Mouse (Mus musculus): ENCODE measurements around the gene Padi2. TPM values are rescaled to one million over a fixed set of nuclear protein-coding genes. Genes with fewer than 3 reads are reported as not detected.

Gene Padi2
- total and polyA plus RNA-seq, 3 experiments = 0.04 TPM; not detected in 2

- TF ChIP-seq E2F4 (IDR thresholded peaks at IDR 0.05; ENCODE audit: insufficient replicate concordance, low read depth, low read length) (no peak), NRF1 (IDR thresholded peaks at IDR 0.05; ENCODE audit: low read depth, low read length) (no peak), CHD2 (IDR thresholded peaks at IDR 0.05; ENCODE audit: low read length) (no peak), NELFE (IDR thresholded peaks at IDR 0.05; ENCODE audit: low read depth, low read length) (no peak), ZNF384 (IDR thresholded peaks at IDR 0.05; ENCODE audit: low read depth, low read length) (no peak), ZMIZ1 (IDR thresholded peaks at IDR 0.05; ENCODE audit: low read depth, low read length) (no peak), MAX (IDR thresholded peaks at IDR 0.05; ENCODE audit: low read length) (no peak), ZKSCAN1 (IDR thresholded peaks at IDR 0.05; ENCODE audit: borderline replicate concordance, low read depth, low read length) (no peak), MXI1 (IDR thresholded peaks at IDR 0.05; ENCODE audit: low read depth, low read length) (no peak), POLR2AphosphoS2 (IDR thresholded peaks at IDR 0.05; ENCODE audit: low read depth, low read length) (no peak), CHD1 (IDR thresholded peaks at IDR 0.05; ENCODE audit: low read depth, low read length) (no peak), RCOR1 (conservative IDR thresholded peaks at IDR 0.05; ENCODE audit: low read depth, low read length) (no peak), IRF4 (IDR thresholded peaks at IDR 0.05; ENCODE audit: low read depth, low read length) (no peak), ZC3H11A (IDR thresholded peaks at IDR 0.05; ENCODE audit: low read depth, low read length) (no peak), MAFK (IDR thresholded peaks at IDR 0.05; ENCODE audit: insufficient replicate concordance, low read length) (no peak)
- no peak for DNase-seq (ENCODE audit: extremely low read depth)
- no peaks in the 10 kb centered on the region for H3K79me2 ChIP-seq (replicated peaks; ENCODE audit: control insufficient read depth, extremely low read depth, insufficient read depth, poor library complexity, severe bottlenecking)
- H3K27ac ChIP-seq (ENCODE audit: insufficient read depth, low read depth) = no peak overlapping the region
- H3K9me3 ChIP-seq (replicated peaks; ENCODE audit: low read length) = no peaks in the 10 kb centered on the region
- no peak overlapping the region for H3K4me2 ChIP-seq (ENCODE audit: insufficient read depth, low read depth, poor library complexity, severe bottlenecking)
- H3K36me3 ChIP-seq (replicated peaks in 1 of 2; ENCODE audit: control insufficient read depth in 1 of 2, insufficient read depth in 1 of 2, low read length in 1 of 2) = no peaks in the 10 kb centered on the region
- H3K4me3 ChIP-seq (replicated peaks in 1 of 3; ENCODE audit: low read depth in 2 of 3, low read length in 2 of 3, poor library complexity in 1 of 3) = no peak overlapping the region
- in situ Hi-C loops (cut with MboI; ENCODE audit: low pct_ligation_motif_present, low pct_unique_long_range_greater_than_20kb, low sequenced_read_pairs) = no loop called here
- H3K4me1 ChIP-seq (ENCODE audit: control insufficient read depth in 1 of 2, insufficient read depth in 2 of 2) = peaks cover 0 to 5% of the 10 kb centered on the region in 2 experiments; a peak in 2 of 4 replicates
- dilution Hi-C loops (cut with MboI; ENCODE audit: extremely low pct_ligation_motif_present, extremely low pct_unique_long_range_greater_than_20kb, low sequenced_read_pairs) = no loop called here
- no peak overlapping the region for H3K9ac ChIP-seq (ENCODE audit: insufficient read depth, low read depth)
- peaks cover 87% of the 10 kb centered on the region for H3K27me3 ChIP-seq (replicated peaks)
Observed at GRCm38 (mm10) chr4:140914731-140915131, 8.6 kb downstream of the Padi2 start.

GRCm38 (mm10) chr4:140915235-140915634 lies 9.1 kb downstream of the Padi2 start:
- DNase-seq (ENCODE audit: extremely low read depth) = no peak
- peaks cover 87% of the 10 kb centered on the region for H3K27me3 ChIP-seq (replicated peaks)
- no peak overlapping the region for H3K9ac ChIP-seq (ENCODE audit: insufficient read depth, low read depth)
- H3K36me3 ChIP-seq (replicated peaks in 1 of 2; ENCODE audit: control insufficient read depth in 1 of 2, insufficient read depth in 1 of 2, low read length in 1 of 2) = no peaks in the 10 kb centered on the region
- peaks cover 0 to 5% of the 10 kb centered on the region in 2 experiments; a peak in 2 of 4 replicates for H3K4me1 ChIP-seq (ENCODE audit: control insufficient read depth in 1 of 2, insufficient read depth in 2 of 2)
- H3K9me3 ChIP-seq (replicated peaks; ENCODE audit: low read length) = no peaks in the 10 kb centered on the region
- H3K4me2 ChIP-seq (ENCODE audit: insufficient read depth, low read depth, poor library complexity, severe bottlenecking) = no peak overlapping the region
- dilution Hi-C loops (cut with MboI; ENCODE audit: extremely low pct_ligation_motif_present, extremely low pct_unique_long_range_greater_than_20kb, low sequenced_read_pairs) = no loop called here
- no peaks in the 10 kb centered on the region for H3K79me2 ChIP-seq (replicated peaks; ENCODE audit: control insufficient read depth, extremely low read depth, insufficient read depth, poor library complexity, severe bottlenecking)
- no peak overlapping the region for H3K27ac ChIP-seq (ENCODE audit: insufficient read depth, low read depth)
- TF ChIP-seq PAX5 (IDR thresholded peaks at IDR 0.05; ENCODE audit: low read length) (no peak), GABPA (IDR thresholded peaks at IDR 0.05; ENCODE audit: insufficient replicate concordance, low read depth, low read length) (no peak), BHLHE40 (IDR thresholded peaks at IDR 0.05; ENCODE audit: low read depth, low read length) (no peak), MAZ (IDR thresholded peaks at IDR 0.05; ENCODE audit: low read depth, low read length) (no peak), JUN (IDR thresholded peaks at IDR 0.05; ENCODE audit: insufficient read depth, low read depth, low read length) (no peak), MEF2A (IDR thresholded peaks at IDR 0.05; ENCODE audit: borderline replicate concordance, low read depth, low read length) (no peak), MXI1 (IDR thresholded peaks at IDR 0.05; ENCODE audit: low read depth, low read length) (no peak), RAD21 (IDR thresholded peaks at IDR 0.05; ENCODE audit: low read depth, low read length) (no peak), POLR2AphosphoS2 (IDR thresholded peaks at IDR 0.05; ENCODE audit: low read depth, low read length) (no peak), ZKSCAN1 (IDR thresholded peaks at IDR 0.05; ENCODE audit: borderline replicate concordance, low read depth, low read length) (no peak), RCOR1 (conservative IDR thresholded peaks at IDR 0.05; ENCODE audit: low read depth, low read length) (no peak), USF2 (conservative IDR thresholded peaks at IDR 0.05; ENCODE audit: low read depth, low read length) (no peak), IRF4 (IDR thresholded peaks at IDR 0.05; ENCODE audit: low read depth, low read length) (no peak), SIN3A (IDR thresholded peaks at IDR 0.05; ENCODE audit: low read length) (no peak), NELFE (IDR thresholded peaks at IDR 0.05; ENCODE audit: low read depth, low read length) (no peak), TBP (conservative IDR thresholded peaks at IDR 0.05; ENCODE audit: low read depth, low read length) (no peak), USF1 (IDR thresholded peaks at IDR 0.05; ENCODE audit: low read depth, low read length) (no peak), TCF12 (IDR thresholded peaks at IDR 0.05; ENCODE audit: low read depth, low read length) (no peak), POLR2A (IDR thresholded peaks at IDR 0.05; ENCODE audit: low read depth, low read length) (no peak), NRF1 (IDR thresholded peaks at IDR 0.05; ENCODE audit: low read depth, low read length) (no peak)
- no peak overlapping the region for H3K4me3 ChIP-seq (replicated peaks in 1 of 3; ENCODE audit: low read depth in 2 of 3, low read length in 2 of 3, poor library complexity in 1 of 3)
- in situ Hi-C loops (cut with MboI; ENCODE audit: low pct_ligation_motif_present, low pct_unique_long_range_greater_than_20kb, low sequenced_read_pairs) = no loop called here

All from CH12.LX (cell line).